Mouse (Mus musculus) gastrocnemius, postnatal 4 days (tissue): ENCODE data around the gene Atp2b4. TPM values are rescaled to one million over a fixed set of nuclear protein-coding genes. Genes with fewer than 3 reads are reported as not detected.

Experiments
- DNase-seq, 2 experiments: peaks; one replicate each; pipeline ENCODE4 v3.0.0; 2021 to 2022; ENCODE audit warnings: low spot score in 2 of 2, mixed read lengths in 2 of 2
- total RNA-seq, 2 experiments: library from RNA; stranded (reverse); gene quantifications; 2 replicates each; pipeline ENCODE4 v1.2.3; 2021

Gene Atp2b4
- total RNA-seq, 2 experiments from 2014 or later: 44.7 to 48.8 TPM

- no peak for DNase-seq
Measured at GRCm38 (mm10) chr1:133798821-133799415, 1.9 kb downstream of the Atp2b4 start.

GRCm38 (mm10) chr1:133797979-133798820 is 2.6 kb downstream of the Atp2b4 start:
- no peak for DNase-seq

GRCm38 (mm10) chr1:133797327-133797978 is 3.4 kb downstream of the Atp2b4 start:
- no peak for DNase-seq

GRCm38 (mm10) chr1:133793646-133794045 is 7.2 kb downstream of the Atp2b4 start:
- no peak for DNase-seq

GRCm38 (mm10) chr1:133790011-133790410 is 10.8 kb downstream of the Atp2b4 start:
- DNase-seq: no peak

GRCm38 (mm10) chr1:133788864-133789263 is 12.0 kb downstream of the Atp2b4 start:
- DNase-seq: no peak

- DNase-seq: no peak
Measured at GRCm38 (mm10) chr1:133787500-133788210, 13.2 kb downstream of the Atp2b4 start.

- no peak for DNase-seq
Measured at GRCm38 (mm10) chr1:133784621-133785020, 16.2 kb downstream of the Atp2b4 start.

- DNase-seq: no peak
Measured at GRCm38 (mm10) chr1:133781531-133781930, 19.3 kb downstream of the Atp2b4 start.

- DNase-seq: no peak
Measured at GRCm38 (mm10) chr1:133779043-133779442, 21.8 kb downstream of the Atp2b4 start.

- DNase-seq: no peak
Measured at GRCm38 (mm10) chr1:133777651-133778231, 23.1 kb downstream of the Atp2b4 start.

- DNase-seq: no peak
Measured at GRCm38 (mm10) chr1:133772553-133772952, 28.3 kb downstream of the Atp2b4 start.

GRCm38 (mm10) chr1:133771831-133772399 is 28.9 kb downstream of the Atp2b4 start:
- DNase-seq: no peak

GRCm38 (mm10) chr1:133767994-133768393 is 32.8 kb downstream of the Atp2b4 start:
- no peak for DNase-seq

GRCm38 (mm10) chr1:133766901-133767529 is 33.8 kb downstream of the Atp2b4 start:
- DNase-seq: no peak

- no peak for DNase-seq
Measured at GRCm38 (mm10) chr1:133765376-133765775, 35.5 kb downstream of the Atp2b4 start.

- DNase-seq: no peak
Measured at GRCm38 (mm10) chr1:133762946-133763422, 37.9 kb downstream of the Atp2b4 start.

- DNase-seq: no peak
Measured at GRCm38 (mm10) chr1:133761278-133761677, 39.6 kb downstream of the Atp2b4 start.

- DNase-seq: no peak
Measured at GRCm38 (mm10) chr1:133754317-133754868, 46.4 kb downstream of the Atp2b4 start.

- DNase-seq: no peak
Measured at GRCm38 (mm10) chr1:133753325-133753724, 47.5 kb downstream of the Atp2b4 start.
